Mouse (Mus musculus) neural tube, embryonic 12.5 days (tissue): ENCODE data around the gene Lyz2. TPM values are rescaled to one million over a fixed set of nuclear protein-coding genes. Genes with fewer than 3 reads are reported as not detected.

Source experiments
- ATAC-seq: fragments of 200-750 bp; cut with Nextera tagmentation; 2 replicates; pipeline ENCODE4 v1.8.0; 2017; ENCODE audit warnings: low read depth, mild to moderate bottlenecking, moderate TSS enrichment, moderate library complexity; ENCODE audit not compliant: low FRiP score
- H3K27ac ChIP-seq: fragments of 300-500 bp; sonication (generic); 2 replicates; pipeline ENCODE4 v1.5.1; 2016
- H3K27me3 ChIP-seq: fragments of 300-500 bp; sonication (generic); replicated peaks from 2 replicates; pipeline ENCODE4 v1.6.1; 2016; ENCODE audit warnings: mild to moderate bottlenecking
- H3K36me3 ChIP-seq: fragments of 300-500 bp; sonication (generic); 2 replicates; pipeline ENCODE4 v1.6.1; 2016; ENCODE audit warnings: mild to moderate bottlenecking
- H3K4me1 ChIP-seq: fragments of 300-500 bp; sonication (generic); 2 replicates; pipeline ENCODE4 v1.6.1; 2016
- H3K4me2 ChIP-seq: fragments of 300-500 bp; sonication (generic); replicated peaks from 2 replicates; pipeline ENCODE4 v1.6.1; 2016; ENCODE audit warnings: mild to moderate bottlenecking
- H3K4me3 ChIP-seq: fragments of 300-500 bp; sonication (generic); 2 replicates; pipeline ENCODE4 v1.5.1; 2016
- H3K9ac ChIP-seq: fragments of 300-500 bp; sonication (generic); 2 replicates; pipeline ENCODE4 v1.6.1; 2016; ENCODE audit warnings: mild to moderate bottlenecking
- H3K9me3 ChIP-seq: fragments of 300-500 bp; sonication (generic); 2 replicates; pipeline ENCODE4 v1.6.1; 2016; ENCODE audit warnings: mild to moderate bottlenecking
- WGBS: fragments of 180-500 bp; shearing (Covaris S2); methylation state at CpG from one replicate; pipeline ENCODE4 v1.1.7; 2016; 5-methylcytosine and 5-hydroxymethylcytosine counted together
- polyA plus RNA-seq: library from polyadenylated mRNA; unstranded; fragments of >200 nt; fragmentation: Nextera tagmentation; extraction: Ambion mirVana; gene quantifications from 2 replicates; pipeline ENCODE4 v1.2.1, GENCODE M21; 2016

Lyz2 gene
- polyA plus RNA-seq: 16.2 and 16.7 TPM in 2 replicates

- no peak for ATAC-seq
- WGBS: 66% methylated on average over 4 of the region's 4 CpGs
These were observed at the start of gene Lyz2 for GRCm38 (mm10) chr10:117282049-117282448. Gene Lyz2 (minus strand): TSS chr10:117282321.

GRCm38 (mm10) chr10:117330521-117330920, 48.4 kb upstream of the Lyz2 start:
- ATAC-seq: no peak
- Histone ChIP-seq H3K27me3 (no peaks in the 10 kb centered on the region), H3K27ac (no peak overlapping the region), H3K36me3 (no peaks in the 10 kb centered on the region), H3K9me3 (no peaks in the 10 kb centered on the region), H3K9ac (no peak overlapping the region), H3K4me2 (no peak overlapping the region), H3K4me1 (no peaks in the 10 kb centered on the region), H3K4me3 (no peak overlapping the region)
- WGBS: 84% methylated on average over 5 of the region's 5 CpGs

More at GRCm38 (mm10) chr10:117282049-117282448, at the start of gene Lyz2:
- no peak within 1 kb of the TSS for H3K4me3 ChIP-seq
- no peak within 1 kb of the TSS for H3K9ac ChIP-seq
- no peaks in the 10 kb centered on the region for H3K9me3 ChIP-seq
- H3K27me3 ChIP-seq: no peaks in the 10 kb centered on the region
- no peaks in the 10 kb centered on the region for H3K4me1 ChIP-seq
- no peak within 1 kb of the TSS for H3K4me2 ChIP-seq
- H3K36me3 ChIP-seq: no peaks in the 10 kb centered on the region
- no peak within 1 kb of the TSS for H3K27ac ChIP-seq

- Histone ChIP-seq H3K4me2 (no peak overlapping the region), H3K9me3 (no peaks in the 10 kb centered on the region), H3K9ac (no peak overlapping the region), H3K36me3 (no peaks in the 10 kb centered on the region), H3K27ac (no peak overlapping the region), H3K27me3 (no peaks in the 10 kb centered on the region), H3K4me3 (no peak overlapping the region), H3K4me1 (no peaks in the 10 kb centered on the region)
- no peak for ATAC-seq
- WGBS: 91% methylated on average over 7 of the region's 7 CpGs
These were observed 41.7 kb upstream of the Lyz2 start for GRCm38 (mm10) chr10:117323782-117324181.

- Histone ChIP-seq H3K4me2 (no peak overlapping the region), H3K36me3 (no peaks in the 10 kb centered on the region), H3K27me3 (no peaks in the 10 kb centered on the region), H3K9ac (no peak overlapping the region), H3K9me3 (no peaks in the 10 kb centered on the region), H3K4me3 (no peak overlapping the region), H3K4me1 (no peaks in the 10 kb centered on the region), H3K27ac (no peak overlapping the region)
- no peak for ATAC-seq
- WGBS: 92% methylated on average over 5 of the region's 5 CpGs
These were observed 40.5 kb upstream of the Lyz2 start for GRCm38 (mm10) chr10:117322630-117323029.

GRCm38 (mm10) chr10:117320571-117320981, 38.5 kb upstream of the Lyz2 start:
- no peak overlapping the region for H3K4me3 ChIP-seq
- H3K4me1 ChIP-seq: no peaks in the 10 kb centered on the region
- H3K9me3 ChIP-seq: no peaks in the 10 kb centered on the region
- no peak overlapping the region for H3K4me2 ChIP-seq
- ATAC-seq: no peak
- no peak overlapping the region for H3K27ac ChIP-seq
- no peaks in the 10 kb centered on the region for H3K27me3 ChIP-seq
- H3K9ac ChIP-seq: no peak overlapping the region
- H3K36me3 ChIP-seq: no peaks in the 10 kb centered on the region
- 81% methylated on average over 3 of the region's 3 CpGs for WGBS

GRCm38 (mm10) chr10:117316391-117316790, 34.3 kb upstream of the Lyz2 start:
- Histone ChIP-seq H3K9ac (no peak overlapping the region), H3K4me3 (no peak overlapping the region), H3K27ac (no peak overlapping the region), H3K27me3 (no peaks in the 10 kb centered on the region), H3K4me2 (no peak overlapping the region), H3K9me3 (no peaks in the 10 kb centered on the region), H3K4me1 (no peaks in the 10 kb centered on the region), H3K36me3 (no peaks in the 10 kb centered on the region)
- 92% methylated on average over 11 of the region's 11 CpGs for WGBS
- no peak for ATAC-seq

GRCm38 (mm10) chr10:117313133-117313532, 31.0 kb upstream of the Lyz2 start:
- Histone ChIP-seq H3K36me3 (no peaks in the 10 kb centered on the region), H3K4me2 (no peak overlapping the region), H3K9me3 (no peaks in the 10 kb centered on the region), H3K4me1 (no peaks in the 10 kb centered on the region), H3K9ac (no peak overlapping the region), H3K27me3 (no peaks in the 10 kb centered on the region), H3K27ac (no peak overlapping the region), H3K4me3 (no peak overlapping the region)
- WGBS: 94% methylated on average over 2 of the region's 2 CpGs
- ATAC-seq: no peak

GRCm38 (mm10) chr10:117312168-117312567, 30.0 kb upstream of the Lyz2 start:
- no peak overlapping the region for H3K4me2 ChIP-seq
- no peaks in the 10 kb centered on the region for H3K36me3 ChIP-seq
- no peaks in the 10 kb centered on the region for H3K27me3 ChIP-seq
- WGBS: 89% methylated on average over 8 of the region's 8 CpGs
- no peak overlapping the region for H3K9ac ChIP-seq
- ATAC-seq: no peak
- H3K4me3 ChIP-seq: no peak overlapping the region
- H3K4me1 ChIP-seq: no peaks in the 10 kb centered on the region
- no peak overlapping the region for H3K27ac ChIP-seq
- no peaks in the 10 kb centered on the region for H3K9me3 ChIP-seq

GRCm38 (mm10) chr10:117304371-117304770, 22.2 kb upstream of the Lyz2 start:
- WGBS: 90% methylated on average over 5 of the region's 5 CpGs
- no peaks in the 10 kb centered on the region for H3K27me3 ChIP-seq
- H3K36me3 ChIP-seq: no peaks in the 10 kb centered on the region
- no peak overlapping the region for H3K9ac ChIP-seq
- H3K4me2 ChIP-seq: no peak overlapping the region
- no peak overlapping the region for H3K27ac ChIP-seq
- no peaks in the 10 kb centered on the region for H3K9me3 ChIP-seq
- H3K4me3 ChIP-seq: no peak overlapping the region
- no peaks in the 10 kb centered on the region for H3K4me1 ChIP-seq
- no peak for ATAC-seq

- Histone ChIP-seq H3K9me3 (no peaks in the 10 kb centered on the region), H3K27ac (no peak overlapping the region), H3K4me2 (no peak overlapping the region), H3K27me3 (no peaks in the 10 kb centered on the region), H3K36me3 (no peaks in the 10 kb centered on the region), H3K4me3 (no peak overlapping the region), H3K9ac (no peak overlapping the region), H3K4me1 (no peaks in the 10 kb centered on the region)
- no peak for ATAC-seq
- 89% methylated on average over 1 of the region's 1 CpGs for WGBS
These were observed 19.6 kb upstream of the Lyz2 start for GRCm38 (mm10) chr10:117301688-117302087.

- ATAC-seq: no peak
These were observed 17.9 kb upstream of the Lyz2 start for GRCm38 (mm10) chr10:117299901-117300520.

GRCm38 (mm10) chr10:117299106-117299505, 17.0 kb upstream of the Lyz2 start:
- H3K9ac ChIP-seq: no peak overlapping the region
- H3K9me3 ChIP-seq: no peaks in the 10 kb centered on the region
- WGBS: 84% methylated on average over 4 of the region's 4 CpGs
- ATAC-seq: no peak
- H3K27me3 ChIP-seq: no peaks in the 10 kb centered on the region
- no peak overlapping the region for H3K27ac ChIP-seq
- H3K4me1 ChIP-seq: no peaks in the 10 kb centered on the region
- no peaks in the 10 kb centered on the region for H3K36me3 ChIP-seq
- H3K4me3 ChIP-seq: no peak overlapping the region
- H3K4me2 ChIP-seq: no peak overlapping the region

More at GRCm38 (mm10) chr10:117299901-117300520, 17.9 kb upstream of the Lyz2 start:
- H3K36me3 ChIP-seq: no peaks in the 10 kb centered on the region
- no peak overlapping the region for H3K4me3 ChIP-seq
- no peak overlapping the region for H3K9ac ChIP-seq
- 81% methylated on average over 5 of the region's 5 CpGs for WGBS
- no peaks in the 10 kb centered on the region for H3K27me3 ChIP-seq
- H3K4me1 ChIP-seq: no peaks in the 10 kb centered on the region
- no peak overlapping the region for H3K27ac ChIP-seq
- H3K9me3 ChIP-seq: no peaks in the 10 kb centered on the region
- H3K4me2 ChIP-seq: no peak overlapping the region

- no peaks in the 10 kb centered on the region for H3K36me3 ChIP-seq
- no peak overlapping the region for H3K27ac ChIP-seq
- WGBS: 84% methylated on average over 6 of the region's 6 CpGs
- no peak overlapping the region for H3K9ac ChIP-seq
- H3K9me3 ChIP-seq: no peaks in the 10 kb centered on the region
- no peak overlapping the region for H3K4me3 ChIP-seq
- ATAC-seq: no peak
- H3K4me2 ChIP-seq: no peak overlapping the region
- no peaks in the 10 kb centered on the region for H3K27me3 ChIP-seq
- H3K4me1 ChIP-seq: no peaks in the 10 kb centered on the region
These were observed 16.2 kb upstream of the Lyz2 start for GRCm38 (mm10) chr10:117298336-117298735.
